Mouse (Mus musculus): ENCODE results near the gene Pbrm1.

The Pbrm1 gene

DNA sequence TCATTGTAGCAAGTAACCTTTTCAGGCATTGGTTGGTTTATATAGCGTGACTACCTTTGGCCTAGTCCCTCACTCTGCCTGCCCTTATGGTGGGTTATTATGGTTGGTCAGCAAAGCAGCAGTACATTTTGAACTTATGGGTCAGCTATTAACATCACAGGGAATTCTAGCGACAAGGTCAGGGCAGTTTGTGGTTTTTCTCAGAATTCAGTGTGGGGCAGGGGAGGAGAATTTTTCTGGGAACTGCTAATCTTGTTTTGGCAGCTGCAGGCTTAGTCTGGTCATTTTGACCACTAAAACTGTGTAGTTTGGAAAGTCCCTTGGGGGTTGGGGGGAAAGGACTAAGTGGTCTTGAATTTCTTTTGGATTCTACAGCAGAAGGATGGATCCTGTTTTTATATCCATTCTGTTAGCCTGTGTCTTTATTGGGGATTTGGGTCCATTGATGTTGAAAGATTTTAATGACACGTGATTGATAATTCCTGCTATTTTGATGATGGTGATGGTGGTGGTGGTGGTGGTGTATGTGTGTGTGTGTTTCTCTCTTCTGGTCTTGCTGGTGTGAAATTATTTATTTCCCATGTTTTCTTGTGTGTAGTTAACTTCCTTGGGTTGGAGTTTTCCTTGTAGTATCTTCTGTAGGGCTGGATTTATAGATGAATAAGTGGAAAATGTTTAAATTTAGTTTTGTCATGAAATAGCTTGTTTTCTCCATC lies 60.5 kb downstream of the Pbrm1 start:
- DNase-seq (ENCODE audit: low spot score in 2 of 2): no peak

DNA sequence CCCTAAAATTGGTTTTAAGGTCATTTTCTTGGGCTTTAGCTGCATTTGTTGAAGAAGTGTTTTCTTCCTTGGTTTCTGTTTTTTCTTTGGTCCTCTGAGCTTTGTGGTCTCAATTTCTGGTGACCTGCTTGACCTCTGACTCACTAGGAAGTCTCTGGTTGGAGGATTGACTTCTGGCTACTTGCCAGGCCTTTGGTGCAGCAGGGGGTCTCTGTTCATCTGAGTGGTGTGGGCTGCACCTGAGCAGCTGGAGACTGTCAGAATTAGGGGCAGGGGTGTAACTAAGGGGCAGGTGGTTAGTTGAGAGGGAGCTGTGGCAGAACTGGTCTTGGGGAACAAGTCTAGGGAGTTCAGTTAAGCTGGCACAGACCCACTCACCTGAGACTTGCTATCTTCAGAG lies 62.2 kb downstream of the Pbrm1 start:
- no peak for DNase-seq (ENCODE audit: low spot score in 2 of 2)

DNA sequence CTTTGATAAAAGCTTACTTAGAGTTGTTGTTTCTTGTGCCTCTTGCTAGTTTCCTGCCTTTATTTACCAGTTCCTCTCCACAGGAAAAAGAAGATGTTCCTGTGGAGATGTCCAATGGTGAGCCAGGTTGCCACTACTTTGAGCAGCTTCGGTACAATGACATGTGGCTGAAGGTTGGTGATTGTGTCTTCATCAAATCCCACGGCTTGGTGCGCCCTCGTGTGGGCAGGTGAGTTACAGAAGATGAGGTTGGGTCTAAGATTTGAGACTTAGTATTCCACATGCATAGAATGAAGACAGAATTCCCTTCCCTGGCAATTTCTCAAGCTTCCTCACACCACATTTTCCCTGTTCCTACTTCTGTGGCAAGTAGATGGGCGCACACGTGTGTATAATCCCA lies 68.5 kb downstream of the Pbrm1 start:
- DNase-seq (ENCODE audit: low spot score in 2 of 2): no peak

DNA sequence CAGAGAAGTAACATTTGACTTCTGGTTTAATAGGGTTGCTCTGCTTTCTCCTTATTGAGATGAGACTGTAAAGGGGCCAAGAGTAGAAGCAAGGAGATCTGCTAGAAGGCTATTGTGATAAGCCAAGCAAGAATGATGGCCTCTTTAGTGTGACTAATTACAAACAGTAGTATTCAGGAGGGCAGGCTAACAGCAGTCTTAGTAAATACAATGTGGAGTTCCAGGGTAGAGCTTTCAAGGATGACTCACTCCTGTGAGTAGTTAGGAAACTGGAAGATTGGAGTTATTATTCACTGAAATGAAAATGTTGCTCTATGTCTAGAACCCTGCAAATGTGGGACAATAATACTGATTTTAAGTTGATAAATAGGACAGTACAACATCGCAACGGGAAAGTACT lies 69.6 kb downstream of the Pbrm1 start:
- DNase-seq (ENCODE audit: low spot score in 2 of 2): no peak

DNA sequence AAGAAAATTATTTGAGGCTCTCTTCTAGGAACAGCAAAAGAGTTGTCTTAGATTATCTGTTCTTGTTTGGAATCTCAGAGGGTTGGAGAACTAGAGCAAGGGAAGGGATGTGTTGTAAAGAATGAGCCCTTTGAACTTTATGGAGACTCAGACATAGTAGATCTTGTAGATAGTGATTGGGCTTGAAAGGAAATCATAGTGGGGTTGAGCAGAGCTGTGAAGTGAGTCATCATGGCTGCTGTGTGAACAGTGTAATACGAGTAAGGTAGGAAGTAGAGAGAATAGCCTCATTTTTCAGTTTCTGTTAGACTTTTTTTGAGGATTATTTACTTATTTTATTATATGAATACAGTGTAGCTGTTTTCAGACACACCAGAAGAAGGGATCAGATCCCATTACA lies 71.0 kb downstream of the Pbrm1 start:
- no peak for DNase-seq (ENCODE audit: low spot score in 2 of 2)

DNA sequence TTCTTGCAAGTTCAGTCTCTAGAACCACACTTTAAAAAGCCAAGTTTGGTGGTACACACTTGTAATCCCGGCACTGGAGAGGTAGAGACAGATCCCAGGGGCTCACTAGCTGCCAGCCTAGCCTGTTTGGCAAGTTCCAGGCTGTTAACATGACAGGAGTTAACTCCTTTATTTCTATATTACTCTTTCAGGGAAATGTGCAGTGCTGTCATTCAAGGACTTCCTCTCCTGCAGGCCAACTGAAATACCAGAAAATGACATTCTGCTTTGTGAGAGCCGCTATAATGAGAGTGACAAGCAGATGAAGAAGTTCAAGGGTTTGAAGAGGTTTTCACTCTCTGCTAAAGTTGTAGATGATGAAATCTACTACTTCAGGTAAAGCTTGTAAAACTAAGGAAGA lies 86.2 kb downstream of the Pbrm1 start:
- no peak for DNase-seq (ENCODE audit: low spot score in 2 of 2)

DNA sequence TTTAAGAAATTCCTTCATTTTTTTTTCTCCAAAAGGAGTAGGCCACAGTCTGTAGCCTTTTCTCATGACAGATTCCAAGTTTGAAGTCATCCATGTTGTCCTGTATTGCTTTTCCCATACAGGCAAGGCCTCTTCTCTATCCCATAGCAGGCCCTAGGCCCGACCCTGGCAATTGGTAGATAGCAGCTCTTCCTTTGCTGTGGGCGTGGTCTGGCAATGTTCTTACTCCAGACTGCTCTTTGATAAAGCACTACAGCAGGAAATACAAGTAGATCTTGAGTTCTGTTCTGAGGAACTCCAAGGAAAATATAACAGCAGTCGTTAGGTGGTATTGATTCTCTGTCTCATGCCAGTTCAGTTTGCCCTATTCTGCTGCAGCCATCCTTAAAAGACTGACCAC lies 91.7 kb downstream of the Pbrm1 start:
- DNase-seq (ENCODE audit: low spot score in 2 of 2): no peak

DNA sequence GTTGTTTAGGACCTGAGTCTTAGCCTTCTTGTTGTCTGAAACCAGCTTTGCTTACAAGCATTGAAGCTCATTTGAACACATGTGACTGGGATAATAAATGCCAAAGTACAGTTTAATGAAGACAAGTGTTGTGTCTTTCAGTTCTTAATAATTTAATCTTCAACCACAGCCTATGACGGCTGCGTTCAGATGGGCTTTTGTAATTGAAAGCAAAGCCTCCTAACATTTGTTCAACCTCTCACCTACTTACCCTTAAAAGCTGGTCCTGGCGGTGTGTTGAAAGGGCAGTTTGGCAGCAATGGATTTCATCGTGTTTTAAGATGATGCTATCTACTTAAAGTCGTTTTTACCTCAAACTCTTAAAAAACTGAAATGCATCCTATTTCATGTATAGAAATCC lies 93.2 kb downstream of the Pbrm1 start:
- no peak for DNase-seq (ENCODE audit: low spot score in 2 of 2)

DNA sequence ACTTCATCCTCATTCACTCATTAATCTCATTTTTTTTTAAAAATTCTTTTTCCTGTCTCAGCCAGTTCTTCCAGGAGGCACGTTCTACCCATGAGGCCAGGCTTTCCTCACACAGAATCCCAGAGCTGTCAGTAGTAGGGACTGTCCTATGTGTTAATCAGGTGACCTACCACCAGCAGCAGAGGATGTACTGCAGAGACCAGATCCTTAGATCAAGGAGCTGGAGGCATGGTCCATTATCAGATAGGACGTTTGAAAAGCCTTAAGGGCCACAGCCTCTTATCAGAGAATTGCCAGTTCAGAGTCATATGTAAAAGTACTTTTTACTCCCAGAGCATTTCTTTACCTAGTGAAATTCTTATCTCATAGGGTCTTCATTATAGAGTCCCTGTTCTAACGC lies 95.1 kb downstream of the Pbrm1 start:
- no peak for DNase-seq (ENCODE audit: low spot score in 2 of 2)

DNA sequence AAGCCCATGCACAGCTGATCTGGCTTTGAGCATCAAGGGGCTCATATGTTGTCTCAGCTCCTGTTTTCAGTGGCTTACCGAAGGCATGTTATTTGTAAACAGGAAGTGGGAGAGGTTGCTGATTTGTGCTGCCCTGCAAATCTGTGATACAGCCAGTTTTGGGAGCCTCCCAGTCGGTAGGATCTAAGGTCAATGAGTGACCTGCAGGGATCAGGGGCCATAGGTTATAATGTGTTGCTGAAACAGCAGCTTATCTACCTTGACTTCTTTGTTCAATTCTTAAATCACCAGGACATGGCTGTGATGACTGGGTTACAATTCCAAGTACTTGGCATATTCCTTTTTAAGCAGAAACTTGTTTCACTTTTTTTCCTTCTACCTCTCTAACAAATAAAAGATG lies 96.6 kb downstream of the Pbrm1 start:
- no peak for DNase-seq (ENCODE audit: low spot score in 2 of 2)

DNA sequence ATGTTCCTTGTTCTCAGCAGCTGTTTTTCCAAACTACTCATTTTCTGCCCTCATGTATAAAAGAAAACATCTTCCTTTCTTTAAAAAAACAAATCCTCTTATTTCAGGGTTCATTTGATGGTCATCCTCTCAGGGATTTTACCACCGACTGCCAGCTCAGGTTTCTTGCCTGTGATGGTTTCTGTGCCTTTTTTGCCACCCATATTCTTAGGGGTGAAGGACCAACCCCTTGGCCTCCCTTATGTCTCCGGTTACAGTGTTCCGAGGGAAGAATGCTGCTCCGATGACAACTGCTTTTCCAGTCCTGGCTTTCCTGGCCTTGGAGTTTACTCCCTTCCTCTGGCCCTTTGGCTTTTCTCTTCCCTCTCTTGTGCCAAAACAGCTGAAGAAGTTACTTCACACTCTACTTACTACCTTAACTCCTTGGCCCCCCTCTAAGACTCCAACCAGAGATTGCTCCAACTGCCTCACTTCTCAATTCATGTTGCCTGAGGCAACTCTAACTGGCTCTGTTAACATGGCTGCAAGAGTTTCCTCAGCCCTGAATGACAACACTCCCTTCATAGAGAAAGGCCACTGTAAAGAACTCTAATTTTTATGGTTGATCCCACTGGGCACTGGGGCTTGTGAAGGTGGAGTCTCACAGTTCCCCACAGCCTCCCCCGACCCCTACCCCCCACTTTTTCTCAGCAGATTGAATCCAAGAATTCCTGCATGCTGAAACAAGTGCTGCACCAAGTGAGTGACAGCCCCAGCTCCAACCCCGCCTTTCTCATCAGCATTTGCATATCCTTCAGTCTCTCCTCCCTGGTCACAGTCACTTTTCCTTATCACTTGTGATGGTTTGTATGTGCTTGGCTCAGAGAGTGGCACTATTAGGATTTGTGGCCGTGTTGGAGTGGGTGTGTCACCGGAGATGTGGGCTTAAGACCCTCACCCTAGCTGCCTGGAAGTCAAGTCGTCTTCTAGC lies 106.5 kb downstream of the Pbrm1 start:
- no peak for DNase-seq (ENCODE audit: low spot score in 2 of 2)

DNA sequence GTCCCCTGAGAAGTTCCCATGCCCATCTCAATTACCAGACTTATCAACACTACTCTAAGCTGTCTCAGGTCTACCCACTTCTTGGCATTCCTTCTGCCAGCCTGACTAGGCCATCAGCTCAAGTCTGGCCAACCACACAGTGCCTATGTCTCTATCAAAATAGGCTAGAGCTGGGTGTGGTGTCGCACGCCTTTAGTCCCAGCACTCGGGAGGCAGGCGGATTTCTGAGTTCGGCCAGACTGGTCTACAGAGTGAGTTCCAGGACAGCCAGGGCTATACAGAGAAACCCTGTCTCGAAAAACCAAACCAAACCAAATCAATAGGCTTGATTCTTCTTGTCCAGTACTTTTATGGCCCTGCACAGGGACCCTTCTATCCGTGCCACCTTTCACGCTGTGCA lies 107.9 kb downstream of the Pbrm1 start:
- no peak for DNase-seq (ENCODE audit: low spot score in 2 of 2)

DNA sequence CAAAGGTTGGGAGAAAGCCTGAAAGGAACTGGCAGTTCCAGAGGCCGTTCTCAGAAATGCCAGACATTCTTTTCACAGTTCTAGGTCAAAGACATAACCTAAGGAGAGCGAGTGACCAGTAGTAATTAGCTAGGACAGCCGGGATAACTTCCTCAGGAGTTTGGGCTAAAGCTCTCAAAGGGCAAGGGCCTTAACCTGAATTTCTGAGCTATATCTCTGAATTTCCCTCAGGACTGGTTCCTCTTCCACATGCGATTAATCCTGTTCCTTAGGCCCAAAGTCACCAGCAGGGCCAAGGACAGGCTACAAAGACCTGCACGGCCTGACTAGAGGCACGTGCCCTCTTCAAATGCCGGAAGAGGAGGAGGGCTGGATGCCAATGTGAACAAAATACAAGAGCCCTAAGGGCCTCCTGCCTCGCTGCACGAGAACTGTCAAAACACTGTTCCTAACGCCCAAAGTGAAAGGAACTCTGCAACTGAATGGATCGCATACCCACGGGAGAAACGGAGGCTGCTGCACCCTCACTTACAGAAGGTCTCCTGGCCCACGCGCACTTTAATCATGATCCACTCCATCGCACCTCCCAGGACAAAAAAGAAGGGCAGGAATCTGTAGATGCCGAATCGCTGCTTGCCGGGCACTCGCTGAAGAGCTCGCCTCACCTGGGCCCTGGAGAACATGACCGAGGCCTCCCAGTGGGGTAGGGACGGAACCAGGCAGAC lies 109.3 kb downstream of the Pbrm1 start:
- no peak for DNase-seq (ENCODE audit: low spot score in 2 of 2)

DNA sequence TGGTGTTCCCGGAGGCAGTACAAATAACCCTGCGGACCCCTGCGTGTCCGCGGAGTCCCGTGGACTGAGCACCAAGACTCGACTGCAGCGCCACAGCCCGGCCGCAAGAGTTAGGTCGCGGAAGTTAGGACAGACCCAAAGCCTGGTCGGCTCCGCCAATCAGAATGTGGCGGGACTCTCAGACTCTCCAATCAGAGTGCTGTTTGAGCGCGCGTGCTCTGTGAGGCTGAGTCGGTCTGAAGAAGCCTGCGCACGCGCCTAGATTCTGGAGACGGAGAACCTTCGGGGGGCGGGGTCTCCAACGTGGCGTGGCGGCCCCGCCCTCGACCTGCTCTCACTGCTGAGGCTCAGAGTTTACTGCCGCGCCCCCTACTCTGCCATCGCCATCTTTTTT lies 109.9 kb downstream of the Pbrm1 start, which contains the start of gene Smim4:
Gene Smim4 (minus strand): TSS at position 131 of the 394 bp plus-strand sequence.
- DNase-seq (ENCODE audit: low spot score in 2 of 2): peak; percentile 96

DNA sequence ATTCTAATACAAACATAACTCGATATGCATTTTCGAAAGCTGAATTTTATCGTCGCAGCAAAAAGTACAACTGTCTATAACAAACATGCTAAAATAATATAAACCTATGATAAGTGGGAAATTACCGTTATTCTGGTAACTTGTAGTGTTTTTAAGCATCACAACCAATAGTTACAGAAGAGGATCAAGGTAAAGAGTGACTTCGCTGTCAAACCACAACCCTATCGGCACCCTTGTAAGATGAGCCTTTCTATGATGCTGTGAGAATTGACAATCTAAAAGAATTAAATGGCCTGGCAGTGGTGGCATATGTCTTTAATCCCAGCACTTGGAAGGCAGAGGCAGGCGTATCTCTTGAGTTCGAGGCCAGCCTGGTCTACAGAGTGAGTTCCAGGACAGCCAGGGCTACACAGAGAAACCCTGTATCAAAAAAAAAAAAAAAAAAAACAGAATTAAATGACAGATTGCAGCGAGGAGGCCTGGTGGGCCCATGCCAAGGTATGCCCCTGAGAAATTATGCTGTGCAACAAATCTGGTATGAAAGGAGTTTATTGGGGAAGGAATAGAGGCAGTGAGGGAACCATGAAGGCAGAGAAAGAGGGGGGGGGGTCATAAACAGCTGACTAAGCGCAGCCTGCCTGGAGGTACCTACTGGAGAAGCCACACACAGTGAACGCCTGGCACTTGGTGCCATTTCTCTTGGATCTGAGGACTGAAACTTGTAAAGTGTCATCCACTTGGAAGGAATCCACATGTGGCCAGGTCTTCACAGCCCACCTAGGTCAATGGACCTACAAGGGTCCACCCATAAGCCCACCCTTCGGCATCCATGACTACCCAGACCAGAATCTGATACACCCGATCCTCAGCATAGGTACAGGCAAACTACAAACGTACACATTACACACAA lies 110.6 kb downstream of the Pbrm1 start:
- peak in 1 of 2 experiments; percentile 9 for DNase-seq (ENCODE audit: low spot score in 2 of 2)

DNA sequence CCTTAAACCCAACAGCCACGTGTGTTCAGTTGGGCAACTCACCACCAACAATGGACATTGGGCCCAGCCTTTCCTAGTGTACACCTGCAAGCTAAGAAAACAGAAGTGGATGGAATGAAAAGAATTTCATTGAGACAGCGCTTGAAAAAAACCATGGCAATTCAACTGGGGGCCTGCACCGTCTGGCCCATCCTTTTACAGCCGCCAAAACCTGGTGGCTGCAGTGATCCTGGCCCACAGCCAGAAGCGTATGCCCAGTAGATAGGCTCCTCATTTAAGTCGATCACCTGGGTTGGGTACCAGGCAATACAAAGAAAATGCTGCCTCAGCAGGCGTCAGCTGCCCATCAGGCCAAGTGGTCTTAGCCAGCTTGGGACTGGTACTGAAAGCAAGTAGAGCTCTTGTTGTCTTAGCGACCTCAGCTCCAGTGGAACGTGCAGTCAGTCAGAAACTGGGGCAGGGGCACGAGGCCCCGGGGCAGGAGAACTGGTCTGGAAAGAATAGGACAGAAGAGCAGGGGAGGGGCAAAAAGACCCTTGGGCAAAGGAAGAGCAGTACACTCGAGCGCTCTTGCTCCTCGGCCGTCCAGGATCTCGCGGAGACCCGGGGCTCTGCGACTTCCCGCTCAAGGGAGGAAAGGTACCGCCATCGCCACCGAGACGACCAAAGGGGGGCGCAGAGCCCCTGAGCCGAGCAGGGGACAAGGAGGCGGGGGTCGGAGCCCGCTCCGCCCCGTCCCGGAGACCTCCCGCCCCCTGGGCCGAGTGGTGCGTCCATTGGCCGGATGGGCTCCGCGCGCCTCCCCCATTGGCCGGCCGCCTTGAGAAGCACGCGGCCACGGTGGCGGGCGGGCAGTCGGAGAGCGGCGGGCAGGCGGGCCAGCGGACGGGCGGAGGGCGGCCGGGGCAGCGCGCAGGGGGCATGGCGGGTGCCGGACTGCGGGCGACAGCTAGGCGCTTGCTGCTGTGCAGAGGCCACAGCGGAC lies 111.6 kb downstream of the Pbrm1 start, which contains the start of gene Nt5dc2:
Gene Nt5dc2 (plus strand): TSS at position 818 of the 985 bp plus-strand sequence.
- peak; percentile 75 to 84 for DNase-seq (ENCODE audit: low spot score in 2 of 2)

DNA sequence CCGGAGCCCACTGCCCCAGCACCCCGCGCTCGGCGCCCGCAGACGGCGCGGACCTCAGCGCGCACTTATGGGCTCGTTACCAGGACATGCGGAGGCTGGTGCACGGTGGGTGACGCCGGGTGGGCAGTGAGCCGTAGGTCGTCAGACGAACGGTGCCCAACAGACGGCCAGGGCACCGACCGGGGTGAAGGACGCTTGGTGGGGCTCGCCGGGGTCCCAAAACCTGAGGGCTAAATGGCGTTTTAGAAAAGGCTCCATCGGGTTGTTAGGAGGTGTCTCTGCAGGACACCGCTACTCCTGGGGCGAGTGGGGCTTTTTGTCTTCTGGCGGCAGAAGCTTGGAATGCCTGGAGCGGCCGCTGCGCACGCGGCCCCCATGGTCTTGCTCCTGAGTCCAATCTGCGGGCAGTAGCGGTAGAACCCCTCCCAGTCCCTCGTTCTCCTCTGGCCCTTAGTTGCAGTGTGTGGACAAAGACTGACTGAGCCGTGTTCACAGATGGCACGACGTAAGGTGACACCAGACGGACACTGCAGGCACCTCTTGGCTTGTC lies 112.4 kb downstream of the Pbrm1 start:
- peak in 1 of 2 experiments; percentile 20 for DNase-seq (ENCODE audit: low spot score in 2 of 2)

DNA sequence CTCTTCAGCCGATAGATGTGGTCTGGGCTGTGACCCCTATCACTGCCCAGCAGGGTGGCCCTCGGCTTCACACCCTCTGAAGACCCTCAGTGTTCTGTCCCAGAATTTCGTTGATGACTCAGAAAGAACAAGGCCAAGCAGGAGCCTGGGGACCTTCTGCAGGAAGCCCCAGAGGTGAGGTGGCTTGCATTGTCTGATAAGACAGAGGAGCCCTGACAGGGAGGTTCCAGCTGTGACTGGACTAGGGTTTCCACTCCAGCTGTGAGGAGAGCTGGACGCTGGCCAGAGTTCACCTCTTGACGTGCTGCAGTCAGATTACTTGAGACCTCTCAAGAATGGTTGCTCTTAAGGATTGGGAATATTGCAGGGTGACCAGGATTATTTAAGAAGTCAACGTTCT lies 113.1 kb downstream of the Pbrm1 start:
- DNase-seq (ENCODE audit: low spot score in 2 of 2): no peak

DNA sequence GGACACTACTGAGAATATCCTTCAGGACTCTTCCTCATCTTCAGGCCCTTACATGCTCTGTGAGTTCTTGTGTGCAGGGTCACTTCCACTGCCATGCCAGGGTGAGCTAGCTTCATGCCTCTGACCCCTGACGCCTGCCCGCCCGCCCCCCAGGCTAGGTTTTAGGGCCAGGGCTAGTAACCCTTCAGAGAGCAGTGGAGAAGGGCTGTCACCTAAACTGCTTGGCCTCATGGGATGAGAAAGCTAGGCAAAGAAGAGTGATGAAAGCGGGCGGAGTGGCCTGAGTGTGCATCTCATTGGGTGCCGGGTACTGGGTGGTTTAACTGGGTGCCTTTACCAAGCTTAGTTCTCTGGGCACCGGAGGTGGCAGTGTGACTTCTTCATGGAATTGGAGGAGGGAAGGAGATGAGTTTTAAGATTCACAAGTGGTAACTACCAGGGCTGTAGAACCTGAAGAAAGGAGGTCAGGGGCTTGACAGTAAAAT lies 113.6 kb downstream of the Pbrm1 start:
- no peak for DNase-seq (ENCODE audit: low spot score in 2 of 2)

Data from frontal cortex, postnatal 10 days (tissue).